Mouse (Mus musculus): ENCODE results near the gene Pdcd1lg2.

GRCm38 (mm10) chr19:29444364-29444763 is 33.6 kb downstream of the Pdcd1lg2 start:
- TF ChIP-seq ZNF384 (IDR thresholded peaks at IDR 0.05; ENCODE audit: low read depth, low read length) (no peak), CTCF (IDR thresholded peaks at IDR 0.05 in 2 of 3, conservative IDR thresholded peaks at IDR 0.05 in 1 of 3; ENCODE audit: control insufficient read depth in 1 of 3, insufficient read depth in 1 of 3, low read depth in 2 of 3, low read length in 3 of 3, poor library complexity in 1 of 3, severe bottlenecking in 1 of 3) (peak in 2 of 3 experiments; percentile 12 to 45; a peak in 2 of 6 replicates), POLR2A (IDR thresholded peaks at IDR 0.05; ENCODE audit: control insufficient read depth in 1 of 2, insufficient read depth in 1 of 2, low read depth in 1 of 2, low read length in 2 of 2, poor library complexity in 1 of 2) (no peak), MXI1 (IDR thresholded peaks at IDR 0.05; ENCODE audit: low read depth, low read length) (no peak), CHD2 (IDR thresholded peaks at IDR 0.05; ENCODE audit: low read length) (no peak), EP300 (IDR thresholded peaks at IDR 0.05; ENCODE audit: low read depth in 1 of 2, low read length in 2 of 2) (no peak), MYC (IDR thresholded peaks at IDR 0.05; ENCODE audit: low read depth, low read length) (no peak), POLR2AphosphoS2 (IDR thresholded peaks at IDR 0.05; ENCODE audit: low read length) (no peak), KAT2A (conservative IDR thresholded peaks at IDR 0.05; ENCODE audit: low read depth, low read length) (no peak), MAX (IDR thresholded peaks at IDR 0.05; ENCODE audit: low read length) (no peak), MAFK (IDR thresholded peaks at IDR 0.05; ENCODE audit: borderline replicate concordance, low read depth, low read length) (no peak), GATA1 (IDR thresholded peaks at IDR 0.05; ENCODE audit: low read depth, low read length) (no peak), HCFC1 (IDR thresholded peaks at IDR 0.05; ENCODE audit: low read depth, low read length) (0 out of 2 replicates have a peak, but pooled peaks have one; percentile 25), E2F4 (IDR thresholded peaks at IDR 0.05; ENCODE audit: borderline replicate concordance, low read depth, low read length) (no peak)

Measured in MEL (cell line).